Mouse (Mus musculus): ENCODE data around the gene Cdca3.

The Cdca3 gene

GRCm38 (mm10) chr6:124836411-124836810 is 7.1 kb downstream of the Cdca3 start:
- no peak for DNase-seq

DNA sequence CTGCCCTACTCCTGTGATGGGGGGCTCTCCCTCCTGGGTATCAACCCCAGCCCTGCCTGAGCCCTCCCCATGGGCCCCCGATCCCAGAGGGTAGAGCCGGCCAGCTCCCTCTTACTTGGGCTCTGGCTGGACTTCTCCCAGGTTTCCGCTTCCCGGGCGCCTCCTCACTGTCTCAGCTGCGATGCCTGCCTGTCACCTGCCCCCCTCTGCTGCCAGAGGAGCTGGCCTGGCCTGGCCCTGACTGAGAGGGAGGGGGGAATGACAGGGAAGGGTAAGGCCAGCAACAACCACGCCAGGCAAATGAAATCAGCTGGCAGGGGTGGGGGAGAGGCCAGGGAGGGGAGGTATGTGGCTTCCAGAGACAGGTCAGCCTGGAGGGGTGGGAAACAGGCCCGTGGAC is 10.5 kb downstream of the Cdca3 start:
- DNase-seq: no peak

DNA sequence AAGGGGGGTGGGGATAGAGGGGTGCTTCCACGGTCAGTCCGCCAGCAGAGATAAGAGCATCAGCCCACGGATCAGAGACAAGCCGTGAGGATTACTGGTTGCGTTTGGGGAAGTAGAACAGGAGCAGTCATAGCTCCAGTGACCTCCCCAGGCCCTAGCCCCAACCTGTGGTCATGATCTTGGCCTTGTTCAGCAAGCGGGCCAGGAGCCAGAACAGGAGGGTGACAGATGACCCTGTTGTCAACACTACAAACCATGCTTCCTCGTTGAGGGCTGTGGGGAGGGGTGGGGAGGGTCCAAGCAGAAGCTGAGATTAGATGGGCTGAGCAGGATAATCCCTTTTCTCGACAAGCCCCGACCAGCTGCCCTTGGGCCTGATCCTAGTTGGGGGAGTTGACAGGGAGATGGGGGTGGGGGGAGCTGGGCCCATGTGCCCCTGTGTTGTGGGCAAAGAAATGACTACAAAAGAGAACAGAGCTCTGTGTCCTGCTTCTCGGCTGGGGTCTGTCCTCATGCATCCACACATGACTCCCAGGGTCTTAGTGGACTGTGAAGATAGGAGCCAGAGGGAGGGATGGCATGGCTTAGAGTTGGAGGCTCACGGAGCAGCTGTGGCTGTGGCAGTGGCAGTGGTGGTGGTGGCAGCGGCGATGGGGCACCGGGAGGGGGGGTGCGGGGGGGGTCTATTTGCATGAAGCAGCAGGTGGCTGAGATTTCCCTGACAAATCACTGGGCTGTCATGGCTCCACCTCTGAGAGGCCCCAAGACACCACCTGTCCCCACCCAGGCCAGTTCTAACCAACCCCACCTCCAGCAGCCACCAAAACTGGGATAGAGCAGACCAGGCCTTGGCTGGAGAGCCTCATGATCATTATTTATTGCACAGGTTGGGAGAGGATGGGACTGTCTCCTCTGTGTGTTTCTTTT is 11.2 kb downstream of the Cdca3 start, which contains the start of gene Gnb3:
Gene Gnb3 (minus strand): TSS at position 35 of the 927 bp plus-strand sequence.
- no peak for DNase-seq

DNA sequence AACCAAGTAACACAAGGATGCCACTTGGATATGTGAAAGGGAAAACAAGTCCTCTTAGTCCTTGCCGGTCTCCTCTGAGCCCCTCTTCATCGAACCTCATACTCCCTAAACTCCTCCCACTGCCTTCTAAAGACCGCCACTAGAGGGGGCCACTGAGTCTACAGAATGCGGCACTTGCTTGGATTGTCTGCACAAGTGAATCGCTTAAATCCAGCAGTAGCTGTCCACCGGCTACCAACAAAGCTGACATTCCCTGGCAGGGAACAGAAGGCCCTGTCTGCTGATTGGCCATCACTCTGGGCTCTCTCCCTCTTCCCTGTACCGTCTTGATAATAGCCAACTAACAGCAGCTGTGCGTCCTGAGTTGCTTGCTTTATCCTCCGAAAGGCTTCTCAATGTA is 18.0 kb downstream of the Cdca3 start:
- DNase-seq: peak; percentile 91

- no peak for DNase-seq
Observed at GRCm38 (mm10) chr6:124850535-124850934, 21.2 kb downstream of the Cdca3 start.

DNA sequence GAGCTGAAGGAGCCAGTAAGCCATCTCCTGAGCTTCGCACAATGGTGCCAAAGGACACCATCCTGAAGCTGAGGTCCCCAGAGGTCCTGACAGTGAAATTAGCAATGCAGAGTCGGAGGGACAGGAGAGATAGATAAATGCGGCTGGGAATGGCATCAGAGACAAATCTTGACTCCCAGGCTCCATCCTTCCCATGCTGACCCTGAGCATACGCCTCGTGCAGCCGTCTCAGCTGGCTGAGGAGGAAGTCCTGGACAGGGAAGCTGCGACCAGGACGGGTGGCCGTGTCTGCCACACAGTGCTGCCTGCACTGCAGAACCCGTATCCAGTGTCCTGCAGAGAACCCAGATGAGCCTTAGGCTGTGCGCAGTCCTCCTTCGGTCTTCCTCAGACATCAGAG is 25.3 kb downstream of the Cdca3 start:
- no peak for DNase-seq

DNA sequence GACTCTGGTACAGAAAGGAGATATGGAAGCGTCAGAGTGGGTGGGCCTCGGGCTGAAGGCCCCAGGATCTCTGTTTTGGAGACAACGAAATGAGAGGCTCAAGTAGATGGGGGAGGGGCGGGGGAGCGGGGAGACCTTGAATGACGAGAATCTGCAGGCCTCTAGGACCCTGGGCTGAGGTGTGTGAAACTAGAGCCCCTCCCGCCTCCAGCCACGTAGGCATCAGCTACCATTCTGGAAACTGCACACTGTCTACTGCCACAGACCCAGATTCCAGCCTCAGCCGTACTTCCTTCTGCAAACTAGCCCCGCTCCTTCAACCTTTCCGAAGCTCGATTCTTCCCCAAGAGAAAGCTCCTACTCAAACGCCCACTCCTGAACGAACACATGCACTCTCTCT is 27.0 kb downstream of the Cdca3 start:
- peak; percentile 57 for DNase-seq

GRCm38 (mm10) chr6:124856916-124857839 is 27.8 kb downstream of the Cdca3 start, which contains the start of gene P3h3:
Gene P3h3 (minus strand): TSS chr6:124857752.
- peak; percentile 86 for DNase-seq

- DNase-seq: no peak
Observed at GRCm38 (mm10) chr6:124857840-124858530, 28.6 kb downstream of the Cdca3 start.

DNA sequence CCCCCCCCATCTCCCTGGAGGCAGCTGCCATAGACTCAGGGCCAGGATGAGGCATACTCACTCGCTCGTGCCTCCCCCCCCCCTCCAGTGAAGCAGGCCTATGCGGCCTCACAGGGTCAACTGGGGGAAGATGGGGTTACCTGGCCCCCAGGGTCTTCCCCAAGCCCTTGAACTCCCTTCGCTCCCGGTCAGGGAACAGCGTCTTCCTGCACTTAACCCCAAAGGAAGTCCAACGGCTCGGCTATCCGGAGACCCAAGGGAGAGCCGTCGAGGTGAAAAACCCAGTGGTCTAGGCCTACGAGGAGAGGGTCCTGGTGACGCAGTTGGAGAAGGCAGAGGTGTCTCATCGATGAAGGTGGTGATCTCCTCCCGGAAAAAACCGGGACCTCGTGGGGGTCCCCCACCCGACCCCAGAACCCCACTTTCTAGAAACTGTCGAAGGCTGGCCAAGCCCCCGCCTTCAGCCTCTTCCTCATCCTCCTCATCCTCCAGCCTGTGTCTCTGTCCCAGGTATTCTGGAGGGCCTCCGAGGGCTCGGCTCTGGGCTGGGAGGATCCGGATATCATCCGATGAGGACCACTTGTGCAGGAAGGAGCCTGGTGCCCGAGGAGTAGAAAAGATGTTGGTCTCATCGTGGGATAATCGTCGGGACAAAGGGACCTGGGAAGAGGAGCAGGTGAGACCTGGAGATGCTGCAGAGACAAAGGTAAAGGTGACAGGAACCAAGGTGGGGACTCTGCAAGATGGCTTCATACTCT is 29.4 kb downstream of the Cdca3 start:
- no peak for DNase-seq

DNA sequence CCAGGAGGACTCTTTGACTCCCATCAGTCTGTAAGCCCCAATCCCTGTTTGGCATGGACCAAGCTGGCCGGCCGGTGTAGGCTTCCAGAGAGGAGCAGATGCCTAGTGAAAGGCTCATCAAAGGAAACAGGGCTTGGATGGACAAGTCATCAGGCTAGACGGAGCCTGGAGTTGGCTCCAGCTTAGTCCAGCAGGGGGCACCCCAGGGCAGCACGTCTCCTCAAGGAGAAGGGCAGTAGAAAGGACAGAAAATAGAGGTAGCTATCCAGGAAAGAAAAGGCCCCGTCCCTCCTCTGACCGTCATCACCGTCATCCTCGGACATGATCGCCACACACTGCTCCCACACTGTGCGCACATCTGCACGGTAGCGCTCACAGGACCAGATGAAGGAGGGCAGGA is 30.4 kb downstream of the Cdca3 start:
- peak; percentile 78 for DNase-seq

DNA sequence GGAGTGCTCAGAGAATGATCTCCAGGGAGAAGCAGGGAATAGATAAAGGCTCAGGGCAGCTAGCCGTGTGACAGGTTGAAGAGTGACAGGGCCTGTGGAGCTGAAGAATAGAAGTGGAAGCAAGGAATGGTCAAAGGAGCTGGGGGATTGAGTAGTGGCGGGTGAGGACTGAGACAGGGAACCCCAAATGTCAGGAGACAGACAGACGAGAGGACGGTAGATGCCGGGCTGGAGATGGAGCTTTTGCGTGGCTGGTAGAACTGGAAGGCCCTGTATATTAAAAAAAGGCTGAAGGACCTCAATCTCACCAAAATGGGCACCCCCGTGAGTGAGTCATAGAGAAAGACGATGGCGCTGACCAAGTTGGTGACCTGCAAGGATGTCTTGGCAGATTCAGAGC is 31.2 kb downstream of the Cdca3 start:
- DNase-seq: no peak

DNA sequence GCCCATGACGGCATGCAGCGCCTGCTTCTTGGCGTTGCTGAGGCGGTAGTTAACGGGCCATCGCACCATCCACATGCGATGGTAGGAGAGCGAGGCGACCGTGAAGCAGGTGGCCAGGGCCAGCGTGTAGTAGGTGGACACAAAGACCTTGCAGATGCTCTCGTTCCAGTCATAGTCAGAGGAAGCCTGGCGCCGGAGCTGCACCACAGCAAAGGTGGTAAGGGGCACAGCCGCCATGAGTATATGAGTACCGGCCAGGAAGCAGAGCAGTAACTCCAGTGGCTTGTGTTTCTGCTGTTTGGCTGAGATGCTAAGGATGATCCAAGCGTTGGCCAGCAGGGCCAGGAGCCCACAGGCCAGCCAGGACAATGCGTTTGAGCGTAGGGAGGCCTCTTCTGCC is 31.9 kb downstream of the Cdca3 start:
- no peak for DNase-seq

DNA sequence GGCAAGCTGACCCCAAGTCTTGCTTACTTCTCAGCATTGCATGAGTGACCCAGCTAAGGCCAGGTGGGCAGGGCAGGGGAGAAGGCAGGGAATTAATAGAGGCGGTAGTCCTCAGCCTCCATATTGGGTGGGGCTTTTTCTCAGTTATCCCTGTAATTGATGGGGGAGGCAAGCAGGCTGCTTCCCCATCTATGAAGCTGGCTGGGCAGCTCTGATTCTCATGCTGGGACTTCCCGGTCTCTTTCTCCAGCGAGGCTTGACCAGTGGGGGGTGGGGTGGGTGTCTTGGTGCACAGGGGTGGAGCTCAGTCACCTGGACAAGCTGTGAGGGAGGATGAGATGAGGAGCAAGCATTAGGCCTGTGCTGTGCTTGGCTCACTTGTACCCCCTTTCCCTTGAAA is 32.5 kb downstream of the Cdca3 start:
- no peak for DNase-seq

DNA sequence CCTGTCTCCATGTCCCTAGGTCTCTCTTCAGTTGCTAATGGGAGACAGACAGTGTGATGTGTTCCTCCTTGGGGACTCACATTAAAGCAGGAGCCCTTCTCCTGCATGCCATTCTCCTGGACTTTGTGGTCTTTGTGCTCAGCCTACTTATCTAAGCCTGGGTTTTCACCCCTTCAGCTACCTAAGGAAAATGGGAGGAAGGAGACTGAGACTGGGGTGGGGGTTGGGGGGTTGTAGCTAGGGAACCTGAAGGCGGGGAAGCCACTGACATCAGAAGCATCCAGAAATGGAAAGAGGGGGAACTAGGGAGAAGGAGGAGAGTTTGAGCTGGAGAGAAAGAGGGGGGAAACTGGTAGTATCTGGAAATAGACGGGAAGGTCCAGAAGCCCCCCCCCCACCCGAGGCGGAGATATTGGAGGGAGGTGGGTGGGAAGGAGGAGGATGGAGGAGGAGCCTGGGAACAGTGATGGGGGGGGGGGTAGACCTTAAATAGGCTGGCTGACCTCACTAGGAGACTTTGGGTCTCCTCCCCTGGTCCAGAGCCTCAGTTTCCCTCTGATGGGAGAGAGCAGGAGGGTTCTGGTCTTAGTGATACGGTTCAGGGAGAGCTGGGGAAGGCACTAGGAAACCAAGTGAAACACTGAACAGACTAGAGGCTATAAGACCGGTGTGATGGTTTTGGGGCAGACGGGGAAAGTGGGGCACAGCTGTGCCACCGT is 33.2 kb downstream of the Cdca3 start:
- DNase-seq: no peak

- no peak for DNase-seq
Observed at GRCm38 (mm10) chr6:124863125-124863657, 33.8 kb downstream of the Cdca3 start.

DNA sequence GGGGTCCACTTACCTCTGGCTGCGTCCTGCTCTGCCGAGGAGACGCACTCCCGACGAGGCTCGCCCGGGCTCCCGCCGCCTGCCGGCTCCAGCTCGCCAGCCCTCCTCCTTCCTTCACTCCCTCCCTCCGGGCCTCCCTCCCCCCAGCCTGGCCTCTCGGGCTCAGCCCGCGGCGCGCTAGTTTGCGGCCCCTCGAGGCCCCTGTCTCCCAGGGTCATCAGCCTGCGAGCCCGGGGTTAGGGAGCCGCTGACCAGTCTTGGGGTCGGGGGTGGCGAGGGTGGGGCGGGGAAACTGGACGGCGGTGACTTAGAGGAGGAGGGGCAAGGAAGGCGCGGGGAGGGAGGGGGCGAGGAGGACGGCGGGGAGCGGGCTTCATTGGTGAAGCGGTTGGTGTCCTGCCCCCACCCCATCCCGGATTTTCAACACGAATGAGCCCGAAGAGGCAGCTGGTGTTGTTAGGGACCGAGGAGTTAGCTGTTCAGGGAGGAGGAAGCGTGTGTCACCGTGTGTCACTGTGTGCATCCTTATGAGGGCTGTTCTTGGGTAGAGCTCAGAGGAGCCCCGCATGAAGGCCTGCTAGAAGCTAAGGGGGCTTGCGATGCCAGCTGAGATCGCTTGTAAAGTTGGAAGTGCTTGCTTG is 34.4 kb downstream of the Cdca3 start, which contains the start of gene Gpr162:
Gene Gpr162 (minus strand): TSS at position 326 of the 641 bp plus-strand sequence.
- DNase-seq: peak; percentile 76

DNA sequence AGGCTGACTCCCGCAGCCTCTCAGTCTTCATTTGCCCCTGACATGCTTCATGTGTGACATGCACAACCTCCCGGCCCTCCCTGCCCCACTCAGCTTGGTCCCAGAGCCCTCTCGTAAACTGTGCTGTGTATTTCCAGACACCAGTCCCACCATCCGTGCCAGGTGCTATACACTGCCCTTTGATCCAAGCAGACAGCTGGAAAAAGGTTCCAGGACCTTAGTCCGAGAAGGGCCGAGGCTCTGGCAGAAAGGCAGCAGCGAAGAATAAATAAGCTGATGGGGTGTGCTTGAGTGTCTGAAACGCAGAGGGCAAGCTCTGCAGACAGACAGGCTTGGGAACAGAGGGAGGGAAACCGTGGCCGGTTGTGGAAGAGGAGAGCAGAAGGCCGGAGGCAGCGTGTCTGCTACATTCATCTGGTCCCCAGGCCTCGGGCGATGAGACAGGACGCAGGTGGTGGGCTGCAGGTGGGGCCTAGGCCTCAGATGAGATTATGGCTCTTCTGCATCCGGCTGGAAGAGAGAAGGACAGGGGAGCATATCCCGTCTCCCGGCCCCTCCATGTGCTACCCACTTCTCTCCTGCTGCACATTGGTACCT is 36.5 kb downstream of the Cdca3 start:
- DNase-seq: no peak

DNA sequence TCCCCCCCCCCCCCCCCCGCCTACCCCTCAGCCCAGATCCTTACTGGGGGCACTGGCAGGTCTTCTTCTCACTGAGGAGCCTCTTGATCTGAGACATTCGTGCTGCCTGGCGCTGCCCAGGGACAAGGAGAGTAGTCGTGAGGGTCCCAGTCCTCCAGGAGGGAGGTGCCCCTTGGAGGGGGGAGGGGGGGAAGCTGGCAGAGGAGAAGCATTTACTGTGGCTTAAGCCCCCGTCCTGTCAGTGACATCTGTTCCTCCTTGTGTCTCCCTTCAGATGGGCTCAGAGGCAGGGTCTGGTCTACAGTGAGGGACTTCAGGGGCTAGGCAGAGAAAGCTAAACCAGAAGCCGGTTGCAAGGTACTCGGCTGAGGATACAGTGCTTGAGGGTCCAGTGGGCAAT is 37.2 kb downstream of the Cdca3 start:
- no peak for DNase-seq

DNA sequence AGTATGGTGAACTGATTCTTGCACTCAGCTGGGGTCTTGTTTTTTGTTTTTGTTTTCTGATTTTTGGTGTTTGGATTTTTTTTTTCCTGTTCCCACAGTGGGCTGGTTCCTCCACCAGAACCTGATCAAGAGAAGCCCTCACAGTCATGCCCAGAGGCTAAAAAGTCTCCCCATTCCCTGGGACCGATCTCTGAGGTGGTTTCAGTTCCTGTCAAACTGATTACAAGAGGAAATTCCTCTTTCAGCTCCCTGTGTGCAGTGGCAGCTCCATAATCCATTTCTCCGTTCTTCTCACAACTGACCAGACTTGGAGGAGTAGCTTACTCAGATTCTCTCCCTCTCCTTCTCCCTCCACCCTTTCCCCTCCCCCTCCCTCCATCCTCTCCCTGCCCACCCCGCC is 45.0 kb downstream of the Cdca3 start:
- no peak for DNase-seq
